Mouse (Mus musculus): ENCODE data around the gene Doc2b.

DNA sequence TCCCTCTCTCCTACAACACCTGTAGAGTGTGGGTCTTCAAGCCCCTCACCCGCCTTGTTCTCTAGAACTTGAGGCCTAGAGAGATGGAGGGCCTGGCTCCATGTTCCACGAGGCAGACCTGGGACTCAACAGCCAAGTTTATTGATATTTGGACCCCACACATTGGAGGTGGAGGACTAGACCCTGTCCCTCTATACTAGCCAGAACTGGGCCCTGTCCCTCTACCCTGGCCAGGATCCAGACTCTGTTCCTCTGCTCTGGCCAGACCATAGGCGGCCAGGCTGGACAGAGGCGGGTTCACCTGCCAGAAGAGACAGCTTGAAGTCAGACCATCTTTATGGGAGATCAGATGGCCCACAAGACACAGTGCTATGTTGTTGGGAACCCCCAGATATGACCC, 5.5 kb upstream of the Doc2b start:
- TF ChIP-seq POLR2A (IDR thresholded peaks at IDR 0.05; ENCODE audit: low read depth, low read length) (no peak), CTCF (IDR thresholded peaks at IDR 0.05; ENCODE audit: borderline replicate concordance, insufficient read depth, low read length) (no peak)

All from embryonic fibroblast, embryonic 13.5 days (primary cell).